Mouse (Mus musculus) frontal cortex, postnatal 14 days (tissue): ENCODE data around the gene Fat3.
A peak's percentile ranks its signal among the peaks of the same experiment; 100 is the strongest.

Experiments used
- DNase-seq, 2 experiments: peaks; one replicate each; pipeline ENCODE4 v3.0.0; 2022; ENCODE audit warnings: low spot score in 2 of 2

Gene Fat3

GRCm38 (mm10) chr9:16139300-16139699, 361.8 kb downstream of the Fat3 start:
- no peak for DNase-seq

- no peak for DNase-seq
These were observed 368.0 kb downstream of the Fat3 start for GRCm38 (mm10) chr9:16133098-16133497.

GRCm38 (mm10) chr9:16132594-16132993, 368.5 kb downstream of the Fat3 start:
- DNase-seq: no peak

GRCm38 (mm10) chr9:16121756-16122155, 379.3 kb downstream of the Fat3 start:
- DNase-seq: no peak

- no peak for DNase-seq
These were observed 386.1 kb downstream of the Fat3 start for GRCm38 (mm10) chr9:16114821-16115485.

- peak; percentile 44 to 57 for DNase-seq
These were observed 387.0 kb downstream of the Fat3 start for GRCm38 (mm10) chr9:16113936-16114642.

GRCm38 (mm10) chr9:16107900-16108299, 393.2 kb downstream of the Fat3 start:
- no peak for DNase-seq

- DNase-seq: no peak
These were observed 393.7 kb downstream of the Fat3 start for GRCm38 (mm10) chr9:16107386-16107785.

GRCm38 (mm10) chr9:16098553-16098952, 402.5 kb downstream of the Fat3 start:
- DNase-seq: no peak

- no peak for DNase-seq
These were observed 407.9 kb downstream of the Fat3 start for GRCm38 (mm10) chr9:16093047-16093668.

GRCm38 (mm10) chr9:16092051-16092967, 408.8 kb downstream of the Fat3 start:
- no peak for DNase-seq

- DNase-seq: no peak
These were observed 421.8 kb downstream of the Fat3 start for GRCm38 (mm10) chr9:16079292-16079691.

- no peak for DNase-seq
These were observed 426.4 kb downstream of the Fat3 start for GRCm38 (mm10) chr9:16074664-16075063.

GRCm38 (mm10) chr9:16074116-16074515, 427.0 kb downstream of the Fat3 start:
- DNase-seq: no peak

- no peak for DNase-seq
These were observed 437.6 kb downstream of the Fat3 start for GRCm38 (mm10) chr9:16063447-16063846.

GRCm38 (mm10) chr9:16062472-16062871, 438.6 kb downstream of the Fat3 start:
- DNase-seq: no peak

- DNase-seq: no peak
These were observed 454.4 kb downstream of the Fat3 start for GRCm38 (mm10) chr9:16046686-16047085.

- no peak for DNase-seq
These were observed 463.7 kb downstream of the Fat3 start for GRCm38 (mm10) chr9:16037375-16037774.

- DNase-seq: peak in 1 of 2 experiments; percentile 22
These were observed 464.7 kb downstream of the Fat3 start for GRCm38 (mm10) chr9:16036346-16036745.

- DNase-seq: no peak
These were observed 471.3 kb downstream of the Fat3 start for GRCm38 (mm10) chr9:16029715-16030285.

GRCm38 (mm10) chr9:16029066-16029465, 472.0 kb downstream of the Fat3 start:
- no peak for DNase-seq
